Mouse (Mus musculus) heart, embryonic 15.5 days (tissue): ENCODE data around the gene Plce1. TPM values are rescaled to one million over a fixed set of nuclear protein-coding genes. Genes with fewer than 3 reads are reported as not detected.
A peak's percentile ranks its signal among the peaks of the same experiment; 100 is the strongest.

Experiments used
- ATAC-seq: fragments of 200-750 bp; cut with Nextera tagmentation; replicated peaks from 2 replicates; pipeline ENCODE4 v1.8.0; 2017; ENCODE audit warnings: low read depth, moderate TSS enrichment; ENCODE audit not compliant: insufficient number of reproducible peaks, insufficient read depth, low FRiP score
- H3K27ac ChIP-seq: fragments of 300-500 bp; sonication (generic); 2 replicates; pipeline ENCODE4 v1.5.1; 2015; ENCODE audit warnings: mild to moderate bottlenecking, inconsistent platforms
- H3K27me3 ChIP-seq: fragments of 300-500 bp; sonication (generic); 2 replicates; pipeline ENCODE4 v1.6.1; 2015; ENCODE audit warnings: inconsistent platforms
- H3K36me3 ChIP-seq: fragments of 300-500 bp; sonication (generic); 2 replicates; pipeline ENCODE4 v1.6.1; 2015; ENCODE audit warnings: mild to moderate bottlenecking, inconsistent platforms
- H3K4me1 ChIP-seq: fragments of 300-500 bp; sonication (generic); replicated peaks from 2 replicates; pipeline ENCODE4 v1.6.1; 2015; ENCODE audit warnings: inconsistent platforms
- H3K4me2 ChIP-seq: fragments of 300-500 bp; sonication (generic); 2 replicates; pipeline ENCODE4 v1.6.1; 2015; ENCODE audit warnings: inconsistent platforms, mild to moderate bottlenecking, moderate library complexity
- H3K4me3 ChIP-seq: fragments of 300-500 bp; sonication (generic); 2 replicates; pipeline ENCODE4 v1.5.1; 2015; ENCODE audit warnings: mild to moderate bottlenecking, inconsistent platforms
- H3K9ac ChIP-seq: fragments of 300-500 bp; sonication (generic); 2 replicates; pipeline ENCODE4 v1.6.1; 2015; ENCODE audit warnings: mild to moderate bottlenecking, inconsistent platforms
- H3K9me3 ChIP-seq: fragments of 300-500 bp; sonication (generic); replicated peaks from 2 replicates; pipeline ENCODE4 v1.6.1; 2016; ENCODE audit warnings: inconsistent platforms
- WGBS: fragments of 180-500 bp; shearing (Covaris S2); methylation state at CpG from one replicate; pipeline ENCODE4 v1.1.7; 2015; ENCODE audit warnings: mixed read lengths; 5-methylcytosine and 5-hydroxymethylcytosine counted together
- polyA plus RNA-seq: library from polyadenylated mRNA; unstranded; fragments of >200 nt; fragmentation: Nextera tagmentation; extraction: Ambion mirVana; gene quantifications from 2 replicates; pipeline ENCODE4 v1.2.1, GENCODE M21; 2015

Plce1 gene
- polyA plus RNA-seq, 1 experiment from 2014 or later: 7.3 TPM

DNA sequence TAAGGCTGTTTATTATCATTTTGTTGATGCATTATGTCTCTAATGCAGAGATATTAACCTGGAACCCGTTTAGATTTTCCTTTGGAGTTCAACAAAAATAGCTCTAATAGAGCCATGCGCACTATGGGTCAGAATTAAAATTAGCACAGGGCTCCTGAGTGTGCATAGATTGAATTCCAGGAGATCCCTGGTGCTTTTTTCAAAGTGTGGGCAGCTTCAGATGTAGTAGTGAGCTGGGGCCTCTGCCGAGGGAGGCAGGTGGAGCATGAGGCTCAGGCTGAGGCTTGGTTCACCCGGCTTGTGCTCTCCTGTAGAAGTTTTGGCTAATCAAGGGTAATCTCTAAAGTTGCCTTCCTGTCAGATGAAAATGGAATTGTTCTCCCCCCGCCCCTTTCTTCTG lies 17.3 kb downstream of the Plce1 start:
- 35% methylated on average over 5 of the region's 5 CpGs for WGBS
- peak; percentile 72; the same call in 1 of the 2 replicates for ATAC-seq
- 0 out of 2 replicates have a peak overlapping the region, but pooled peaks have one; percentile 23 for H3K4me2 ChIP-seq

GRCm38 (mm10) chr19:38504597-38504996 lies 23.7 kb downstream of the Plce1 start:
- H3K27ac ChIP-seq: peak overlapping the region; percentile 32
- H3K27me3 ChIP-seq: no peaks in the 10 kb centered on the region
- WGBS: 8% methylated on average over 3 of the region's 3 CpGs
- H3K4me1 ChIP-seq: peaks cover 13% of the 10 kb centered on the region
- no peak overlapping the region for H3K9ac ChIP-seq
- H3K4me3 ChIP-seq: no peak overlapping the region
- no peak overlapping the region for H3K4me2 ChIP-seq
- no peaks in the 10 kb centered on the region for H3K36me3 ChIP-seq
- ATAC-seq: 0 out of 2 replicates have a peak, but pooled peaks have one; percentile 10
- H3K9me3 ChIP-seq: no peaks in the 10 kb centered on the region

More for the DNA sequence above, 17.3 kb downstream of the Plce1 start:
- Histone ChIP-seq H3K27ac (peak overlapping the region; percentile 88), H3K9me3 (no peaks in the 10 kb centered on the region), H3K9ac (no peak overlapping the region), H3K4me3 (no peak overlapping the region), H3K36me3 (no peaks in the 10 kb centered on the region), H3K27me3 (no peaks in the 10 kb centered on the region), H3K4me1 (peaks cover 12% of the 10 kb centered on the region)

GRCm38 (mm10) chr19:38506131-38506530 lies 25.2 kb downstream of the Plce1 start:
- ATAC-seq: no peak
- no peak overlapping the region for H3K4me2 ChIP-seq
- no peak overlapping the region for H3K27ac ChIP-seq
- H3K27me3 ChIP-seq: no peaks in the 10 kb centered on the region
- H3K4me3 ChIP-seq: no peak overlapping the region
- H3K36me3 ChIP-seq: no peaks in the 10 kb centered on the region
- H3K9ac ChIP-seq: no peak overlapping the region
- peaks cover 13% of the 10 kb centered on the region for H3K4me1 ChIP-seq
- WGBS: 68% methylated on average over 7 of the region's 7 CpGs
- H3K9me3 ChIP-seq: no peaks in the 10 kb centered on the region

GRCm38 (mm10) chr19:38507251-38507965 lies 26.5 kb downstream of the Plce1 start:
- Histone ChIP-seq H3K27ac (no peak overlapping the region; the same call in 1 of the 2 replicates), H3K27me3 (no peaks in the 10 kb centered on the region), H3K36me3 (no peaks in the 10 kb centered on the region), H3K9ac (no peak overlapping the region), H3K9me3 (no peaks in the 10 kb centered on the region), H3K4me3 (no peak overlapping the region), H3K4me2 (no peak overlapping the region), H3K4me1 (peaks cover 13% of the 10 kb centered on the region)
- 63% methylated on average over 12 of the region's 12 CpGs for WGBS
- ATAC-seq: no peak

DNA sequence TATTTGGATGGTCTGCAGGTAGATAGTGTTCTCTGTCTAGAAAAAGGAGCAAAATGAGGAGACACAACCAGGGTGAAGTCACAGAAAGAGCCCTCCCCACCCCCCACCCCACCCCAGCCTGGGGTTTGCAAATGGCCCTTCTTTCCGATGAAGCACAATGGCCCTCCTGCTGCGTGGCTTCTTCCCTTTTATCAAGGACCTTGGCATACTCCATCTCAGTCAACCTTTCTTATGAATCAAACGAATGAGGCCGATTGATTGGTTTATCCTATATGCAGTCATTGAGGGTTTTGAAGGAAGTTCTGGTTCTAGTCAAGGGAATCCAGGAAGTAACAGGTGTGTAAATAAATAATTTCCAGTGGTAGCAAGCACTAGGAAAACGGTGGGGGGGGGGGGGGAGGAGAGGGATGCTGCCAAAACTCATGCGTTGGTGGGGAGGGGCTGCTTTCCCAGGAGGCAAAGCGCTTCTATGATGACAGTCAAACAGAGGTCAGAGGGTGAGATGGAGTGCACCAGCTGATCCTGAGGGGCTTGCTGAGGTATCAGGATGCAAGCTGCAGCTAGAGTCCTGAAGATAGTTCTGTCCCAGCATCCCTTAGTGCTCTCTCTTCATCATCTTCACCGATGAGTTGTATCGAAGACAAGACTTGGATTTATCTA lies 27.2 kb downstream of the Plce1 start:
- no peak for ATAC-seq
- no peaks in the 10 kb centered on the region for H3K36me3 ChIP-seq
- H3K27ac ChIP-seq: no peak overlapping the region; the same call in 1 of the 2 replicates
- H3K27me3 ChIP-seq: no peaks in the 10 kb centered on the region
- no peak overlapping the region for H3K4me2 ChIP-seq
- no peaks in the 10 kb centered on the region for H3K9me3 ChIP-seq
- WGBS: 75% methylated on average over 9 of the region's 9 CpGs
- H3K4me1 ChIP-seq: peaks cover 10% of the 10 kb centered on the region
- no peak overlapping the region for H3K9ac ChIP-seq
- no peak overlapping the region for H3K4me3 ChIP-seq

- 83% methylated on average over 5 of the region's 5 CpGs for WGBS
- ATAC-seq: no peak
- Histone ChIP-seq H3K4me3 (no peak overlapping the region), H3K9ac (no peak overlapping the region), H3K27me3 (no peaks in the 10 kb centered on the region), H3K9me3 (no peaks in the 10 kb centered on the region), H3K4me2 (no peak overlapping the region), H3K4me1 (peaks cover 10% of the 10 kb centered on the region), H3K27ac (no peak overlapping the region), H3K36me3 (no peaks in the 10 kb centered on the region)
Measured at GRCm38 (mm10) chr19:38514417-38515184, 33.7 kb downstream of the Plce1 start.

DNA sequence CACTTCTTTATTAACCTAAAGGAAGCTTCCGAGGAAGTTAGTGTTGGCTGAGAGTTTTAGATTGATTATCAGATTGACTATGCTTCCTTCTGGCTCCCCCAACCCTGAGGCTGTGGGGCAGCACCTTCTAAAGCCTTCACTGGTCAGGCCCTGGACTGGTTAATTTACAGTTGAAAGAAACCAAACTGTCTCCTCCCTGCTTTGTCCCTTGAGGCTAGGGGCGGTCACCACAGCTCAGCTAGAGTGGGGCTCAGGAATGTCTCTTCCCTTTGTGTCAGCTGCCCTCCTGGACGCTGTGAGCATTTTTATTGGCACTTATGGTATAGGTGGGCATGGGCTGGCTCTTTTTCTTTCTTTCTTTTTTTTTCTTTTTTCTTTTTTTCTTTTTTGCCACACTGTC lies 45.9 kb downstream of the Plce1 start:
- WGBS: 37% methylated on average over 3 of the region's 3 CpGs
- no peak for ATAC-seq
- H3K4me2 ChIP-seq: no peak overlapping the region
- H3K9me3 ChIP-seq: no peaks in the 10 kb centered on the region
- H3K9ac ChIP-seq: no peak overlapping the region
- H3K27me3 ChIP-seq: no peaks in the 10 kb centered on the region
- H3K36me3 ChIP-seq: peaks cover 16% of the 10 kb centered on the region; the same call in 1 of the 2 replicates
- no peaks in the 10 kb centered on the region for H3K4me1 ChIP-seq
- no peak overlapping the region for H3K4me3 ChIP-seq
- no peak overlapping the region for H3K27ac ChIP-seq

- WGBS: 51% methylated on average over 3 of the region's 3 CpGs
- no peak overlapping the region for H3K27ac ChIP-seq
- no peaks in the 10 kb centered on the region for H3K27me3 ChIP-seq
- H3K9ac ChIP-seq: no peak overlapping the region
- no peak for ATAC-seq
- H3K4me1 ChIP-seq: no peaks in the 10 kb centered on the region
- H3K36me3 ChIP-seq: peaks cover 16% of the 10 kb centered on the region; the same call in 1 of the 2 replicates
- H3K4me2 ChIP-seq: no peak overlapping the region
- H3K9me3 ChIP-seq: no peaks in the 10 kb centered on the region
- H3K4me3 ChIP-seq: no peak overlapping the region
Measured at GRCm38 (mm10) chr19:38527475-38527874, 46.6 kb downstream of the Plce1 start.

DNA sequence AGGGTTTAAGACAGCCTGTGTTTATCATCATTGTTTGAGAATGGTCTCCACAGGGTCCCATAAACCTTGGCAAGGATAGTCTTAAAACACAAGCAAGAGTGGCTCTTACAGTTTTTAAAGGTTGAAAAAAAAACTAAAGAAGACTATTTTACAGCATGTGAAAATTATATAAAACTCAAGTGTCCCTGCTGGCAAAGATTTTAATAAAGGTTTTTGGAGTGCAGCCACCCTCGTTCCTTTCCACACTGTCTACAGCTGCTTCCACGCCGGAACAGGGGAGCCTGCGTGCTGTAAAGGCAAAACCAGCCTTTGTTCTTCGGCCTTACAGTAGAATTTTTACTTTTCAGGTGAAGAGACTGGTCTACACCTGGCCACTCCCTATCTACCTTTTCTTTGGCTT lies 52.3 kb downstream of the Plce1 start:
- no peak overlapping the region for H3K4me3 ChIP-seq
- 76% methylated on average over 5 of the region's 5 CpGs for WGBS
- no peaks in the 10 kb centered on the region for H3K9me3 ChIP-seq
- H3K36me3 ChIP-seq: no peaks in the 10 kb centered on the region
- no peaks in the 10 kb centered on the region for H3K27me3 ChIP-seq
- no peak for ATAC-seq
- no peak overlapping the region; the same call in 1 of the 2 replicates for H3K27ac ChIP-seq
- no peak overlapping the region for H3K9ac ChIP-seq
- no peaks in the 10 kb centered on the region for H3K4me1 ChIP-seq
- no peak overlapping the region for H3K4me2 ChIP-seq

- H3K27ac ChIP-seq: no peak overlapping the region
- ATAC-seq: no peak
- H3K4me3 ChIP-seq: no peak overlapping the region
- H3K4me2 ChIP-seq: no peak overlapping the region
- no peaks in the 10 kb centered on the region for H3K27me3 ChIP-seq
- H3K36me3 ChIP-seq: no peaks in the 10 kb centered on the region
- H3K9me3 ChIP-seq: no peaks in the 10 kb centered on the region
- no peak overlapping the region for H3K9ac ChIP-seq
- no peaks in the 10 kb centered on the region for H3K4me1 ChIP-seq
- WGBS: 62% methylated on average over 3 of the region's 3 CpGs
Measured at GRCm38 (mm10) chr19:38539338-38539737, 58.4 kb downstream of the Plce1 start.

DNA sequence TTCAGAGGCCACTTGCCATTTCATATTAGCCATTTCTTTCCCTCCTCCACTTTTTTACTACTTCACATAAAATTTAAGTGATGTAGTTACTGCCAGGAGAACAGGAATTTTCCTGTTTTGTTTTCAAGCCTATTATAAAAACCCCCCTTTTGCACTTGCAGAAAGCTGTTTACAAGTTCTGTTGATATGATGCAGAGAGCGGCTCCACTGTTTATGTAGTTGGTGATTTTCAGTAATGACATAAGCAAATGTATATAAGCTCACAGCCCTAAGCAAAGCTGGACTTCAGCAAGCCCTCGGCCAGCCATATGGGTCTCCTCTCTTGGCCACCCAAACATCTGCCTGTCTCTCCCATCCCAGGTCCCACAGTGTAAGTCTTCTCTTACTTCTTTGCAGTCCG lies 59.6 kb downstream of the Plce1 start:
- H3K4me2 ChIP-seq: no peak overlapping the region
- no peak for ATAC-seq

More for the DNA sequence above, 59.6 kb downstream of the Plce1 start:
- no peak overlapping the region for H3K27ac ChIP-seq
- WGBS: 80% methylated on average over 3 of the region's 3 CpGs
- no peaks in the 10 kb centered on the region for H3K4me1 ChIP-seq
- H3K9ac ChIP-seq: no peak overlapping the region
- H3K36me3 ChIP-seq: no peaks in the 10 kb centered on the region
- H3K9me3 ChIP-seq: no peaks in the 10 kb centered on the region
- H3K27me3 ChIP-seq: no peaks in the 10 kb centered on the region
- H3K4me3 ChIP-seq: no peak overlapping the region
